Mouse (Mus musculus): ENCODE measurements around the gene Nmi. TPM values are rescaled to one million over a fixed set of nuclear protein-coding genes. Genes with fewer than 3 reads are reported as not detected.

Gene Nmi
- total RNA-seq, 2 experiments from 2014 or later, result 1.2 to 2.5 TPM

Other genes starting within 250 kb of the Nmi start
- gene Rbm43, start 38.3 kb downstream of the Nmi start, total RNA-seq (2021), result 10 to 100 TPM; 17.8 to 18.2 TPM
- 1 to 10 TPM in 1 of 2 experiments, under 1 TPM in 1; 0.84 to 1.5 TPM for gene Tnfaip6, start 64.5 kb upstream of the Nmi start, total RNA-seq (2021)
- gene Rif1, start 99.3 kb upstream of the Nmi start, total RNA-seq (2021), result 10 to 100 TPM; 16.2 to 23.2 TPM